Mouse (Mus musculus) erythroblast, embryonic 14.5 days (primary cell): Measurements from ENCODE around the gene Fam241b.

Experiments
- GATA1 ChIP-seq: IDR thresholded peaks from 2 replicates; pipeline ENCODE4 v1.6.1; 2012; ENCODE audit warnings: low read length, inconsistent platforms, mixed read lengths
- TAL1 ChIP-seq: IDR thresholded peaks from 3 replicates; pipeline ENCODE4 v1.6.1; 2012; ENCODE audit warnings: low read length, inconsistent platforms, mixed read lengths

GRCm38 (mm10) chr10:62076248-62077134 is 67.2 kb downstream of the Fam241b start:
- TF ChIP-seq TAL1 (no peak), GATA1 (no peak)
